Mouse (Mus musculus) thymus, postnatal 14 days (tissue): ENCODE data around the gene Fabp2.

Experiments
- DNase-seq: peaks from one replicate; pipeline ENCODE4 v3.0.0; 2021

The Fabp2 gene

DNA sequence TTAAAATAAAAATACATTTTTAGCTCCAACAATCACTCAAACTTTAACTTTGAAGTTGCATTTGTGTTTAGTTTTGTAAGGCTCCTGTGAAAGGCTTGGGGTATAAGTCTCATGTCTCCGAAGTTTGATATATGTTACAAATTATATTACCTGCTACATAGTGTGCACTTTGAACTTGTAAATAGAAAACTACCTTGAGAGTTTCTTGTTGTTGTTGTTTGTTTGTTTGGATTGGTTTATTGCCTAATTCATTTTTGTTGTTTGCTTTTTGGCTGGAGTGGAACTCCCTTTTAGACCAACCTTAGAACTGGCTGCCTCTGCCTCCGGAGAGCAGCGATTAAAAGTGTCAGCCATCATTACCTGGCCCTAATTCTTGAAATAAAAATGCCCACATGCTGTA, at the start of gene Fabp2:
Gene Fabp2 (plus strand): TSS at position 301 of the 400 bp plus-strand sequence.
- DNase-seq, result no peak

DNA sequence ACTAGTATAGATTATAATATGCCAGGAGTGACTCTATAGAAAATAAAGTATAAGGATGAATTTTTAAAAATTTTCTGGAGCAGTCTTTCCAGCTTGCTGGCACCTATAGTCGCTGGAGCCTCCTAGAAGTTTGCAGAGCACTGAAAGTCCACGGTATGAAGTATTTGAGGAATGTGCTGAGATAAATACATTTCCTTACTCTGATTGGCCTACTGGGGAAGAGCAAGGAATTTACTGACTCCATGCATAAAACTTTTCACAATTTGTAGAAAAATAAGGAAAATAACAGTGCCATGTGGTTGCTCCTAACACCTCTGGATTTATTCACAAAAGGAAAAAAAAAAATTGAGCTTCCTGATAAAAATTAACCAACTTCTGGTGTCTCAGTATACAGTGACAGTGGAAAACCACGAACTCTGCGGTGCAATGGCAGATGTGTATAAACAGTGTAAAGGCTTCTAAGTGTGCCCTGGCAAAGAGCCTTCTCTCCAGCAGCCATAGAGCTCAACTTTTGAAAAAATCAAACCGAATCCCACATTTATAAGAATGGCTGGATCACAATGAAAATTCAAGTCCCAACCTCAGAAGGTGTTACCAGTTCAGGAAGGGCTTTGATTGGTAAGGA, 46.4 kb upstream of the Fabp2 start:
- no peak for DNase-seq

DNA sequence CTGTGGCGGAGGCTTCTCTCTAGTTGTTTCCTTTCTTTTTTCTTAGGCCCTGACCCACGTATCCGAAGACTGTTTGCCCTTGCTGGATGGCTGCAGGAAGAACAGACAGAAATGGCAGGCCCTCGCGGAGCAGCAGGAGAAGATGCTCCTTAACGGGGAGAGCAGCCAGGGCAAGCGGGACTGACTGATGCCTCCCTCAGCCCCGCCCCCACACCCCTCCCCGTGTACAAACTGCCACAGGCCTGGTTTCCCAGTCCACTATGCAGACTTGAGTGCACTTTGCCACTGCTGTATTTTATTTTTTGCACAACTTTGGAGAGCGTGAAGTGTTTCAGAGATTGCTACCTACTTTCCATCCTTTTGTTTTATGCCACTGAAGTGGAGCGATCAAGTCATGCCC, 39.7 kb upstream of the Fabp2 start:
- no peak for DNase-seq

DNA sequence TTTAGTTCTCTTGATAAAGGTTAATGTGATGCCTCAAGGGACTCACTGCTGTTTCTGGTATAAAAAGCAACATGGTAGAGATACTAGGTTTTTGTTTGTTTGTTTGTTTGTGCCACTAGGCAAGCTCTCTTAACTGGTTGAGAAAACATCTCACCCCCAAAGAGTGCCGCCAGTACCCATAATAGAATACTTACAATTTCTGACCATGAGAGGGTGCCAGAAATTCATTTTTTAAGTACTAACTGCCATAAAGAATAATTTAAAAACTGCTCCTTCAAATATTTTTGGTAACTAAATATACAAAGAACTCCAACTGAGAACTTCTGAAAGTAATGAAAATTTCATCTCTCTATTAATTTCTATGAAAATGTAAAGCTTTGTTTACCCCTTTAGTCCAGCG, 35.0 kb upstream of the Fabp2 start:
- no peak for DNase-seq

DNA sequence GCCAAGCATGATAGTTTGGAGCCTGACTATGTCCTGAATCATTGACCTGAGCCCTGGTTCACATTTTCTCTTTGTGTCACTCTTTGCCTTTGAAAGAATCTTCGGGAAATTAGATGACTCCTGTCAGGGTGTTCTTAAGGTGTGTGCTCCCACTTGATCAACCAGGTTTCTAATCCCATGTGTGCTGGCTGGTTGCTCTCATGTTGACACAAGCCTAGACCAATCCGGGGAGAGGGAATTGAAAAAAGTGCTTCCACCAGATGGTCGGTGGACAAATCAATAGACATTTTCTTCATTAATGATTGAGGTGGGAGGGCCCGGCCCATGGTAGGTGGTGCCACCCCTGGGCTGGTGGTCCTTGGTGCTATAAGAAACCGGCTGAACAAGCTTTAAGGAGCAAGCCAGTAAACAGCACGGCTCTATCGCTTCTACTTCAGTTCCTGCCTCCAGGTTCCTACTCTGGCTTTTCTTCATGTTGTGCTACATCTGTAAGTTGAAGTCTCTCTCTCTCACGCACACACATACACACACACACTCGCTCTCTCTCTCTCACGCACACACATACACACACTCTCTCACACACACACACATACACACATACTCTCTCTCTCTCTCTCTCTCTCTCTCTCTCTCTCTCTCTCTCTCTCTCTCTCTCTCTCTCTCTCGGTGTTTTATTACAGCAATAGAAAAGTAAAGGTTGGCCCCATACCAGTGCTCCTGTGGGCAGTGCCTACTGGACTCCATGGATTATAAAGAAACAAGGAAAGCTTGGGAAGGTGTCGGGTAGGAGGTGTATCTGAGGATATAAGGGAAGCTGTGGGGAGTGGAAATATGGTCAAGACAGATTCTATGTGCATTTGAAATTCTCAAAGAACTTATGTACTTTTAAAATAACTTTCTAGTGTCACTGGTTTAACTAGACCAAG, 34.0 kb upstream of the Fabp2 start:
- DNase-seq, result no peak

DNA sequence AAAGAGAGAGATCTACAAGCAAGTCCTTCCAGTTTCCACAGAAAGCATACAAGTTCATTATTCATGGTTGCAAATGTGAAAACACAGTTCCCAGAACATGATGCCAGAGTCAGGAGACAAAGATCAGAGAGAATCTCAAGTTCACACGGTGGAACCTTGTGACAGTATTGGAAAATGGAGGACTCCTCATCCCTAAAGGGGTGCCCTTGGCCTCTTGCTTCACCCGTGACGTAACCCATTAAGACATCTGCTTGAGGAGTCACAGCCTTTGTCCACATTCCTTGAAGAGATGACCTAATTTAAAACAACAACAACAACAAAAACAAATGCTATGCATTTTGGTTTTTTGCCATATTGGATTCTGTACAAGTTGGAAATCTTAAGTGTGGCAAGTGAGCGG, 29.8 kb upstream of the Fabp2 start:
- DNase-seq, result no peak

DNA sequence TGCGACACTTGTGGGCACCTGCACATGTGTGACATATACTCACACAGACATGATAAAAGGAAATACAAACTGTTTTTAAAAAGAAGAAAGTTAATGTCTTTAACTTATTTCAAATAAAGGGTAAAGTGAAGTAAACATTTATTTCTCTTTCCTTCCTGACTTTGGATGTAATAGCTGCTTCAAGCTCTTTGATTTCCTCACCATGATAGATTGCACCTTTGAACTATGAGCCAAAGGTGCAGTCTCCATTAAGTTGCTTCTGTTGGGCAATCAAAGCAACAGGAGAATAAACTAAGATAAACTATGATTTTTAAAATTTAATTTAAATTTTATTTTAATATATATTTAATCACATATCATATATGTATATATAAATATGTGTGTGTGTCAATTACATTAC, 26.6 kb upstream of the Fabp2 start:
- DNase-seq, result no peak

DNA sequence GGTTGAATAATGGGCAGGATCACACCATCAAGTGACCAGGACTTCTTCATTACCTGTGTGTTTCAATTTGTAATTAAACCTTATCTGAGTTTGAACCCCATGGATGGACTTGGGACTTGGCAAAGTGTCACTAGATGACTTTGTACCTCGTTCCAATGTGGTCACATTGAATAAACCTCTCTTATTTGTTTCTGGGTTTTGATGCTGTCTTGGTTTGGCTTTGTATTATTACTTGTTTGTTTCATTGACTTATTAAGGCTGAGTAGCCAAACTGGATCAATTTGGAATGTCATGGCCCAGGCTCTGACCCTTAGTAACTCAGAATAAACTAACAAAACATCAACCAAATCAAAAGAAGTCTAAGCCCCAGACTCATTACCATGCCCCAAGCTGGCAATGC, 23.3 kb upstream of the Fabp2 start:
- no peak for DNase-seq

DNA sequence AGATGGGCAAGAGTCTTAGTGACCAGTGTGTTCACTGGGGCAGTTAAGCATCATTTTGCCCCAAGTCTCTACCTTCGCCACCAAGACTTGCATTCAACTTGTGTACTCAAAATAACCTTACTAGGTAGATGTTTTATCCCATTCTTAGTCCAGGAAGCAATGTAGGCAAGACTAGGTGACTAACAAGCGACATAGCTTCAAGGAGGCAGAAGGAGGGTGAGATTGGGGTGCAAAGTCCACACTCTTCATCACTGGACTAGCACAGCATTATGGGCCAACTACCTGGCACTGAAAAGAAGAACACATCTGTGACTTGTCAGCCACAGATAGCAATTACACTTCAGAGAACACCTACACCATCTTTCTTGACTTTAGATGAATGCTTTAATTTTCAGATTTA, 18.0 kb upstream of the Fabp2 start:
- DNase-seq, result no peak

DNA sequence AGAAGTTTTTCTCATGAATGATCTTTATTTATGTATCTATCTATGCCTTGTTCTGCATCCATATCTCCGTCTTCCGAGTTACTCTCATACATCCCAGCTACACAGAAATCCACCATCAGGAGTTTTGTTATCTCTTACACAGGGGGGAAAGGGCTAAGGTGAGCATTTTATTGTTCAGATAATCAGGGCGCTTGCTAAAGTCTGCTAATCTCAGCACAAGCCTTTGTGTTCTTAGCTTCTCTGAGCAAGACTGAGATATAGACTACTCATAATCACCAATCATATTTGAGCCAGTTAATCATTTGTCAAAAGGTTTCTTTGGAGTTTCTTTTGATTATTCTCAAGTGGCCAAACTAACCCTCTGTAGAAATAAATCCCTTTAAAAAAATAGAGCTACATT, 17.3 kb upstream of the Fabp2 start:
- DNase-seq, result no peak

DNA sequence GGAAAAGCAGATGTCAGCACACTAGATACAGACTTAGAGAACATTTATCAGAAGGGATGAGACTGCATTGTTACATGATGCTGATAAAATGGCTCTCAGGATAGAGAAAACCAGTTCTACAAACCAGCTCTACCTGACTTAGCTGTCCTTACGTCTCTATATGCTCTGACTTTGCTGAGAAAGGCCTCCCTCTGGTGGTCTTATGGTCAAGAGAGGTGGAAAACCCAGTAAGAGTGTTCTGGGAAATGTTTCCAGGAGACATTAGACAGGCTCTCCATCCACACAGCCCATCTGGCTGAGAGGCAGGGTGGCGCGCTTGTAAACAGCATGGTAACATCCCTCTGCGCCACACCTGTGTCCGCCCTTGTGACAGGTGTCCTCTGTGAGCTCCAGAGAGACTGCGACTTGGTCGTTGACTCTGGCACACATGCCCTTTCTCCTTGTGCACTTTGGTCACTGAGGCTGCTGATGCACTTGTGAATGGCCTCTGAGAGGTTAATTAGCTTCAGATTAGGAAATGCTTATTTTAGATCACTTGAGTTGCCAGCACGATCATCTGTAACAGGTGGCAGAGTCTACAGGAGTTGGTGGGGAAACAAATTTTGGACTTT, 16.1 kb upstream of the Fabp2 start:
- no peak for DNase-seq

DNA sequence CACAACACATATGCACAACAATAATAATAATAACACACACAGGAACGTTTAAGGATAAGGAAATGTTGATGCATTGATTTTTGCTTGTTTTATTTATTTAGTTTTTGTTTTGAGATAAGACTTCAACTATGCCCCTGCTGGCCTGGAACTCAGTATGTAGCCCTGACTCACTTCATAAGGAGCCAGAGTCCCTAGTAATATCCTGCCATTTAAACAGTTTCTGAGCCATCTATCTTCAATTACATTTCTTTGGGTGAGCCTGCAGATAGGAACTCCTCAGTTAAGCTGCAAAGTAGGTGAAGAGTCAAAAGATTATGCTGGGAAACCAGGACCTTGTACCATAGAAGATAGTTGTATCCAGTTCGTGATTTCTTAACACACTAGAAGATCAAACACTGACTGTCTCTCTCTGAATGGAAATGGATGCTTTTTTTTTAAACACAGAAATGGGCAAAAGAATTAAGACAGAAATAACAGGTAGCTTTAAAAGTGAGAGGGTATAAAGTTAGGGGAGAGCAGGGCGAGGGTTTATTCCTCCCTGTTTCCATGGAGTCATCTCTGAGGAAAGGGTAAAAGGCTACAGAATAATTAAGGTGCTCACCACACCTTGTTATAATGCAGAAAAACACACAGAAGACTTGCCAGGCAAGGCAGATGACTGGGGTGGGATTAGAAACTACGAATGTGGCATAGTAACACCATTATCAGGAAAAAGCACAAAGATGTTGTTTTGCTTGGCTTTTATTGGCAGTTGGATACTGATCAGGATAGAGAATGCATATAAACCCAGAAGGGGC, 7.2 kb upstream of the Fabp2 start:
- DNase-seq, result no peak

DNA sequence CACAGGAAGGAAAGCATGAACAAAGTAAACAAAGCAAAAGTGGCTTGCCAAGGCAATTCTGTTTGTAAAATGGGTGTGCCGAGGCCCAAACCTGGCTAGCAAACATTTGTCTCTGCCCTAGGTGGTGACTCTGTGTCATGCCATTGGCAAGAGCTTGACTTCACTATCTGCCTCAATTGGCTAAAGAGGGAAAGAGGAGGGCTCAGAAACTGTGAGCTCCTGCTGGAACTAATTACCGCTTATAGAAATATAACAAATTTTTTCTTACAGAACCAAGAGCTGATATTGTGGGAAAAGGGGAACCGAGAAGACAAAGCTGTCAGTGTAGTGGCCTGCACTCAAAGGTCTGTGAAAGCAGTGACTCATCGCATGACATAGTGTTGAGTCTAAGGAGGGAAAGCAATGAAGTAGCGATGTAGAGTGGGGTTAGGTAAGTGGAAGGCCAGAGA, 6.5 kb upstream of the Fabp2 start:
- DNase-seq, result no peak

DNA sequence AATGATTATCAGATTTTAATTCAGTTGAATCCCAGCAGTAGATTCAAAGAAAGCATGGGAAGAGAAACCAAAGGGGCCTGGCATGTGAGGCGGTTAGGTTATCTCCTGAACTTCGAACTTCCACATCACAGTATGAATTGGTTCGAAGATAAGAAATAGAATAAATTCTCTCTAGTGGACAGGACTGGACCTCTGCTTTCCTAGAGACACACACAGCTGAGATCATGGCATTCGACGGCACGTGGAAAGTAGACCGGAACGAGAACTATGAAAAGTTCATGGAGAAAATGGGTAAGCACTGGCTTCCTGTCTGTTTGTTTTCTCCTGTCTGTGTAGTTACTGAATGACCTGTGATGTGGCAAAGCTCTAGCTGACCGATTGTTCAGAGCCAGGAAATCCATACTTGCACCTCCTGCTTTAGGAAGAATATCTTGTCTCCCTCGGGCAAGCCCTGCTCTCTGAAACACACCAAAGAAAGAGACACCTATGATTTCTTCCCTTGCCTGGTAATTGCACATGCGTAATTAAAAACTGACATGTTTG, 388 bp downstream of the Fabp2 start:
- DNase-seq, result no peak

DNA sequence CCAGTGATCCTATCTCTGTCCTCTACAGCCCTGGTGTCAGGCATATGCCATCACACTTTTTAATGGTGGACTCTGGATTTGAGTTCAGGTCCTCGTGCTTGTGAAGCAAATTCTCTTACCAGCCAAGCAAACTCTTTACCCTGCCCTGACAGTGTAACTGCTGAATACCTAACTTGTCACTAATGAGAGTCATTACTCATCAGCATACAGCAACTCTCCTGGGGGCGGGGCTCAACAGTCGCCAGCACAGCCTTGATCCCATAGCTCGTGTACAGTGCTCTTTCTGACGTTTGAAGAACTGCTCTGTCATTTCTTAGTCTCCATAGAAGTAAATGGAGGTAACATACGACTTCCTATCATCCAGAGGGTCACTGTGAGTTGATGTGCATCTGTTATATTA, 3.4 kb downstream of the Fabp2 start:
- DNase-seq, result no peak

DNA sequence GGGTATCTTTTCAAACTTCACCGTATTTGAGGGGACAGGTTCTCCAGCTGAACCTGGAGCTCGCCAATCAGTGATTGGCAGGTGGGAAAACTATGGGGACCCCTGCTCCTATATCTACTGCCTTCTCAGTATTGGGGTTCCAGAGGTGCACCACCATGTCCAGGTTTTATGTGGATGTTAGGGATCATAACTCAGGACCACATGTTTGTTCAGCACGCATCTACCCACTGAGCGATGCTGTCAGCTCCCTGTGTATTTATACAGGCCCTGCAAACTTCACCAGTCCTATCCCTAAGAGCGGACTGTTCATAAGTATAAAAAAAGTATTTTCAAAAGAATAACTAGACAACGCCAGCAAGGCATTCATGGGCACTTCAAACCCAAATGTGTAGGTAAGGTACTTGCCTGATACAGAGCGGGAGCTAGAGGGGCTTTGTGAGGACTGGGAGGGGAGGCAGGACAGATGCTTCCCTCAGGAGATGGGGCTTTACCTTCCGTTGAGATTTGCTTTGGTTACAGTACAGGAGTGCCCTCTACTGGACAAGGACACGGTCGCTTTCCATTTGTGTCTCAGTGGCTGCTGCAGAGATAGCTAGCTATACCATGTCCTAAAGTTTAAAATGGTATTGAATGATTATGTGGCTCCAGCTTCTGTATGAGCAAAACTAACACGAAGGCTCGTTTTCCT, 9.0 kb downstream of the Fabp2 start:
- DNase-seq, result peak; percentile 28

DNA sequence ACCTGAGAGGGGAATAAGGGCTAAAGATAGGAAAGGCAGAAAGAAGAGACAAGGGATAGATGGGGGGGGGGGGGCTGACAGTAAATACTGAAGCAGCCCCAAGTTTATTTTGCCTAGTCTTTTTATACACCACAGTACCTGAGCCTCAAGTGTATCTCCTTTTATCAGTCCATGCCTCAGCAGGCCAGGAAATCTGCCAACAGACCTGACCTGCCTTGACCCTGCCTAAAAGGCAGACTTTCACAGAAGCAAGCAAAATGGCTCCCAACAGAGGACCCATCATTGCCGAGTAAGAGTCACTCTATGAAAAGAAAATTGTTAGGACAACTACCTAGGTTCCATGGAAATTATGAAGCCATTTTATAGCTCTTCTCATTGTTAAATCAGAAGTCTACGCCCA, 13.0 kb downstream of the Fabp2 start:
- no peak for DNase-seq

DNA sequence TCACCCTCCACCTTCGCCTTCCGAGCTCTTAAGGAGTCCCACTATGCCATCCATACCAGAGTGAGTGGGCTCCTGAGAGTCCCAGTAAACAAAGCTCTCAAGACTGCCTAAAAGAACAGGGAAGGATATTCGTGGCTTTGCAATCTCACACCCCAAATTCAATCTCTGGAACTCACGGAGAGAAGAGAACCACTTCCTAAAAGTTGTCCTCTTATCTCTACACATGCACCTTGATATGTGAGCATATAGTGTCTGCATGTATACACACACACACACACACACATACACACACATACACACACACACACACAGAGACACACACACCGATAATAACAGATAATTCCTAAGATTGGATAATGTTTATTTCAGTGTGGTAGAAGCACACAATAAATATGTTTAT, 20.6 kb downstream of the Fabp2 start:
- DNase-seq, result no peak

DNA sequence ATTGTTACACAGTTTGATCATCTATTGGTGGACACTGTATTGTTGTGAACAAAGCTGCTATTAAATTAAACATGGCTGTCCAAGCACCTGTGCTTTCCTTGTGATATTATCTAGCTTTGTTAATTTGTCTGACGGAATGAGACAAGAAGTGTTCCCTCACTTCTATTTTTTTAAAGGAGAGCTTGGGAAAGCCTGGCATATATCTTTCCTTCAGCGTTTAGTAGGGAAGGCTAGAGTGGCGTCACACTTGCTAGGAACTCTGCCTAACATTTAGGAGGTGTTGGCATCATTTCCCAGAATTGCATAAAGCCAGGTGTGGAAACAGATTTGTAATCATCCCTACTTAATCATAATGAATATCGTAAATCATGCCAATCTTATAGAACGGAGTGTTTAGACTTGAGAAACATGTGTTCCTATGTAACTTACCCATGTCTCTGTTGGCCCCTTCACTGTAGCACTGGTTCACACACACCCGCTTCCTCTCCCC, 21.4 kb downstream of the Fabp2 start:
- no peak for DNase-seq

DNA sequence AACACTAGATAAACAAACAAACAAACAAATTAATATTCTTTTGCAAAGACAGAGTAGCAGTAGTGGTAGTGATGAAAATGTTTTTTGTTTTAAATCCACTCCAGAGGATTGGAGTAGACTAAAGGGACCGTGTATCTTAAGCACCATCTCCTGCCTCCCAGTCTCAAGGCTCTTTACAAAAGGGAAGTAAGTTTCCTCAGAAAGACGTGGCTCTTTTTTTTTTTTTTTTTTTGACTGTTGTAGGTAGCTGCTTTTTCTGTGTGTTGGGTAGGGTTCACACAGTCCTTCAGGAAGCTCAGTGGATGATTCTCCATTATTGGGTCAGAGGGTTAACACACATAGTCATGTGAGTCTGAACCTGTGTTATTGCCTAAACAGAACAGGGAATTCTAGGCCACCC, 23.8 kb downstream of the Fabp2 start:
- no peak for DNase-seq

DNA sequence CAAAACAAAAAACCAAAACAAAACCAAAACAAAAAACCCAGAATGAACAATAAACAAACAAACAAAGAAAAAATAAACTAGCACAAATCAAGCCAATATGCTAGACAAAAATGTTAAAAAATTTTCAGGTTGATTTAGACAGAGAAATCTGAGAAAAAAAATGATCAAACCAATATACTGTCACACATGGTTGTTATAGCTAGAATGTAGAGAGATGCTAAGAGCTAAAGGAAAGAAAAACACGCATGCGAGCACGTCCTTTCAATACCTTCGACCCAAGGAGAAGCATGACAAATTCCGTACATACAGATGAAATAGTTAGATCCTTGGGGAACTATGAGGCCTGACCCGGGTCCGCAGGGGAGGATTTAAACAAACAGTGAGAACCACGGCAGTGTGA, 24.4 kb downstream of the Fabp2 start, which contains the start of gene Gm10959:
Gene Gm10959 (minus strand): TSS at position 101 of the 400 bp plus-strand sequence.
- DNase-seq, result no peak
